Mouse (Mus musculus): ENCODE measurements at regions not wholly inside any gene's neighbourhood (a gene's known extent, or its start where the extent isn't known, plus 50 kb on each side); places are given as distances from the start of the nearest gene placed in this dataset.
"Not testable (repeated sequence)": the region's sequence is repeated elsewhere in the genome, so short reads cannot be mapped to it uniquely, and the experiment has no call there.

DNA sequence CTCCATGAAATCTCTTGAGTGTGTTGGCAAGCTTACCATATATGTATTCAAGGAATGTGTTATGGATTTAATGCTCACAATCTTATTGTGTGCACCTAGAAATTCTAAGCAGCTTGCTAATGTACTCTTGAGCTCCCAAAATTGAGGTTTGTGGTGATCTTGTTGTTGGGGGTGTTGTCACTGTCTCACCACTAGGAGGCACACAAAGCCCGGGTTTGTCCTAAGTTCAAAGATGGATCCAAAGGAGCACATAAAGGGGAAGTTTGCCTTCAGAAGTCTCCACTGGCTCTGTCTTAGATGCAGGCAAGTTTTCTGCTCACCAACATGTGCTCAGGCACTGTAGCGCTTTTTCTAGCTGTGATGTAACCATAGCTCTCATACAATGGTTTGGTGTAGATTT is 151.8 kb downstream of the Mrgpra4 start:
- peak; percentile 26 for TF ChIP-seq CTCF (IDR thresholded peaks at IDR 0.05)
- in situ Hi-C loops (cut with MboI; ENCODE audit: low pct_unique_long_range_greater_than_20kb), result no loop called here
- ChIA-PET CTCF (no interaction called here), POLR2A (no interaction called here)
- no peak for ATAC-seq
- H3K27me3 ChIP-seq, result no peaks in the 10 kb centered on the region
- DNase-seq (ENCODE audit: low read depth, low spot score), result no peak

DNA sequence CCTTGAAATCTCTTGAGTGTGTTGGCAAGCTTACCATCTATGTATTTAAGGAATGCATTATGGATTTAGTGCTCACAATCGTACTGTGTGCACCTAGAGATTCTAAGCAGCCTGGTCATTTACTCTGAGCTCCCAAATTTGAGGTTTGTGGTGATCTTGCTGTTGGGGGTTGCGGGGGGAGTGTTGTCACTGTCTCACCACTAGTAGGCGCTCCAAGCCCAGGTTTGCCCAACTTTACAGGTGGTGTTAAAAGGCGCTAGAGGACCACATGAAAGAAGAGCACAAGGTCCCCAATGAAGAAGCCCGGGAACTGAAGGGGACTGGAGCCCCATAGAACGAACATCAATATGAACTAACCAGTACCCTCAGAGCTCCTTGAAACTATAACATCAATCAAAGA is 180.2 kb upstream of the Mrgpra3 start:
- POLR2A ChIA-PET, result interaction anchor here (0.6 kb wide), 1 partner anchor 623 kb away, joined by 6 read pairs; no protein-coding TSS in a partner anchor
- CTCF ChIA-PET, result no interaction called here
- H3K27me3 ChIP-seq, result no peaks in the 10 kb centered on the region
- ATAC-seq, result no peak
- TF ChIP-seq CTCF (IDR thresholded peaks at IDR 0.05), result no peak
- no peak for DNase-seq (ENCODE audit: low read depth, low spot score)
- in situ Hi-C loops (cut with MboI; ENCODE audit: low pct_unique_long_range_greater_than_20kb), result loop anchor here (10.0 kb wide), 1 partner anchor 127 kb away; no protein-coding TSS in a partner anchor

DNA sequence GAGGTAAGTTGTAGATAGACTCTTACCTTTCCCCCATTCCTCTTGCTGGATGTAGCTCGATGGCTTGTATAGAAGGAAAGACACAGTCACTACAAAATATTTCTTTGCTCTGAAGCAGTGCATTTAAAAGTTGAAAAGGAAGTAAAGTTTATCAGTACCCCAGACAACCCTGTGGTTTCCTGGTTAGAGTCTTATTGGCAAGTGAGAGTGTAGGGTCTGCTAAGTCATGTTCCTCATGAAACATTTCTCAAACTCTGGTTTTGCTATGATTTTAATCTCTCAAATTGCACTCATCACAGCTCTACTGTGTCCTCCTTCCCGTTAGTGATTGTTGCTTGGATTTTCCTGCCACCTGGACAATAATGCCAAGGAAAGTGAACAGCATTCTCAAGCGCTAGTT is 146.4 kb upstream of the Mrgpra3 start:
- in situ Hi-C loops (cut with MboI; ENCODE audit: low pct_unique_long_range_greater_than_20kb), result loop anchor here (25.0 kb wide), 1 partner anchor 565 kb away; no protein-coding TSS in a partner anchor
- CTCF ChIA-PET, result no interaction called here
- DNase-seq (ENCODE audit: low read depth, low spot score) (no peak), ATAC-seq (no peak)
- no peaks in the 10 kb centered on the region for H3K27me3 ChIP-seq
- POLR2A ChIA-PET, result no interaction called here
- no peak for TF ChIP-seq CTCF (IDR thresholded peaks at IDR 0.05)

DNA sequence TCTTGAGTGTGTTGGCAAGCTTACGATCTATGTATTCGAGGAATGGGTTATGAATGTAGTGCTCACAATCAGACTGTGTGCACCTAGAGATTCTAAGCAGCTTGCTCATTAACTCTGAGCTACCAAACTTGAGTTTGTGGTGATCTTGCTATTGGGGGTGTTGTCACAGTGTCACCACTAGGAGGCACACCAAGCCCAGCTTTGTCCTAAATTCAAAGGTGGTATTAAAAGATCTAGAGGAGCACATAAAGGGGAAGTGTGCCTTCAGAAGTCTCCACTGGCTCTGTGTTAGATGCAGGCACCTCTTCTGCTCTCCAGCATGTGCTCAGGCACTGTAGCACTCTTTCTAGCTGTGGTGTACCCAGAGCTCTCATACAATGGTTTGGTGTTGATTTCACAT is 138.9 kb upstream of the Mrgpra3 start:
- ATAC-seq; H3K27me3 ChIP-seq; DNase-seq (ENCODE audit: low read depth, low spot score); POLR2A ChIA-PET: not testable (repeated sequence)
- in situ Hi-C loops (cut with MboI; ENCODE audit: low pct_unique_long_range_greater_than_20kb), result loop anchor here (25.0 kb wide), 1 partner anchor 572 kb away; no protein-coding TSS in a partner anchor
- CTCF ChIA-PET, result interaction anchor here (1.3 kb wide), 1 partner anchor 11 kb away, joined by 4 read pairs; no protein-coding TSS in a partner anchor

DNA sequence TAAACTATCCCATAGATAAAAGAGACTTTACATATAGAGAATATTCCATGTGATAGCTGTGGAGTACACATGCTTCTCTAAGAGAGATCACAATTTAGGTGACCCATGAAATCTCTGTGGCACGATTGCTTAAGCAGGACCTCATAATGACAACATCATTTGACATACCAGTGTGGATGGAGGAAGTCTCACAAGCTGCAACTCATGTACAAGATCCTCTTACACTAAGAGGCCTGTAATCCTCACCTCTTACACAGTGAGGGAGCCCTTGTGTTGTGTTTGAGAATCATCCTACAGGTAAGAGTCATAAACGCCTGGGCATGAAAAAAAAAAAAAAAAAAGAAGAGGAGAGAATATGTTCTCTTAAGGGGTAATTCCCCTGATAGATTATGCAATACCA is 89.9 kb upstream of the Mrgpra3 start:
- CTCF ChIA-PET, result no interaction called here

DNA sequence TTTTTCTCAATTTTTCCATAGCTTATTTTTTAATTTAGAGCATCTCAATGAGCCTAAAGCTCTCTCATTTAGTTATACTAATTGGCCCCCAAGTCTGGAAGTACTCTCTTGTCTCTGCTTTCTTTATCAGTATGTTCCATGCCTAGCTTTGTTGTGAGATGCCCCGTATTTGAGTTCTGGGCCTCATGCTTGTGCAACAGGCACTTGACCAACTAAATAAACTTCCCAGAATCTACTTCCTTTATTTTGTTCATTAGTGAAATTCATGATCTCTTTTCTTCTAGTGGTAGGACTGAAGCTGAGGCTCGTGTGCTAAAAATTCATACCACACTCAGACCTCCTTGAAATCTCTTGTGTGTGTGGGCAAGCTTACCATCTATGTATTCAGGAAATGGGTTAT is 75.8 kb upstream of the Mrgpra3 start:
- no peaks in the 10 kb centered on the region for H3K27me3 ChIP-seq
- ATAC-seq, result no peak
- CTCF ChIA-PET, result no interaction called here
- DNase-seq (ENCODE audit: low read depth, low spot score), result no peak
- POLR2A ChIA-PET, result no interaction called here
- in situ Hi-C loops (cut with MboI; ENCODE audit: low pct_unique_long_range_greater_than_20kb), result no loop called here
- no peak for TF ChIP-seq CTCF (IDR thresholded peaks at IDR 0.05)

More for the DNA sequence above, 89.9 kb upstream of the Mrgpra3 start:
- no peaks in the 10 kb centered on the region for H3K27me3 ChIP-seq
- POLR2A ChIA-PET, result no interaction called here
- ATAC-seq (no peak), DNase-seq (ENCODE audit: low read depth, low spot score) (no peak)
- no peak for TF ChIP-seq CTCF (IDR thresholded peaks at IDR 0.05)
- in situ Hi-C loops (cut with MboI; ENCODE audit: low pct_unique_long_range_greater_than_20kb), result no loop called here
